Mouse (Mus musculus) CH12F3 (cell line): ENCODE measurements around the gene Ndufb5.

Source experiments
- in situ Hi-C: fragments of 300-500 bp; cut with MboI; formaldehyde crosslinking; loops from 2 replicates; pipeline ENCODE4 v1.14.3; 2020; ENCODE audit warnings: low sequenced_read_pairs

Gene Ndufb5

GRCm38 (mm10) chr3:32724191-32724590 lies 12.6 kb upstream of the Ndufb5 start:
- in situ Hi-C loops, result no loop called here

- in situ Hi-C loops, result loop anchor here (25.0 kb wide), 1 partner anchor 1086 kb away; no protein-coding TSS in a partner anchor
These were observed 10.8 kb upstream of the Ndufb5 start for GRCm38 (mm10) chr3:32725951-32726350.

- in situ Hi-C loops, result loop anchor here (25.0 kb wide), 1 partner anchor 1084 kb away; no protein-coding TSS in a partner anchor
These were observed 8.9 kb upstream of the Ndufb5 start for GRCm38 (mm10) chr3:32727861-32728260.

- in situ Hi-C loops, result loop anchor here (25.0 kb wide), 1 partner anchor 1075 kb away; no protein-coding TSS in a partner anchor
These were observed 424 bp downstream of the Ndufb5 start, which contains the start of gene Mrpl47 for GRCm38 (mm10) chr3:32737172-32737655. TSS of gene Mrpl47 (minus strand) at chr3:32737605.

- in situ Hi-C loops, result loop anchor here (25.0 kb wide), 1 partner anchor 1074 kb away; no protein-coding TSS in a partner anchor
These were observed 1.8 kb downstream of the Ndufb5 start for GRCm38 (mm10) chr3:32738549-32738948.

GRCm38 (mm10) chr3:32742276-32742780 lies 5.5 kb downstream of the Ndufb5 start:
- in situ Hi-C loops, result loop anchor here (25.0 kb wide), 1 partner anchor 1070 kb away; no protein-coding TSS in a partner anchor

GRCm38 (mm10) chr3:32745001-32745400 lies 8.2 kb downstream of the Ndufb5 start:
- in situ Hi-C loops, result loop anchor here (25.0 kb wide), 1 partner anchor 1067 kb away; no protein-coding TSS in a partner anchor

GRCm38 (mm10) chr3:32745426-32745825 lies 8.6 kb downstream of the Ndufb5 start:
- in situ Hi-C loops, result loop anchor here (25.0 kb wide), 1 partner anchor 1067 kb away; no protein-coding TSS in a partner anchor

- in situ Hi-C loops, result loop anchor here (25.0 kb wide), 1 partner anchor 1064 kb away; no protein-coding TSS in a partner anchor
These were observed 11.6 kb downstream of the Ndufb5 start for GRCm38 (mm10) chr3:32748384-32748783.

GRCm38 (mm10) chr3:32749820-32750579 lies 13.2 kb downstream of the Ndufb5 start:
- in situ Hi-C loops, result loop anchor here (25.0 kb wide), 1 partner anchor 1062 kb away; no protein-coding TSS in a partner anchor

- in situ Hi-C loops, result no loop called here
These were observed 17.7 kb downstream of the Ndufb5 start for GRCm38 (mm10) chr3:32754384-32754915.

GRCm38 (mm10) chr3:32759212-32759611 lies 22.4 kb downstream of the Ndufb5 start:
- in situ Hi-C loops, result no loop called here

- in situ Hi-C loops, result no loop called here
These were observed 26.2 kb downstream of the Ndufb5 start for GRCm38 (mm10) chr3:32762962-32763361.

GRCm38 (mm10) chr3:32763902-32764301 lies 27.1 kb downstream of the Ndufb5 start:
- in situ Hi-C loops, result no loop called here

GRCm38 (mm10) chr3:32770781-32771180 lies 34.0 kb downstream of the Ndufb5 start:
- in situ Hi-C loops, result no loop called here
